Mouse (Mus musculus): ENCODE results near the gene F13a1.

- TF ChIP-seq CTCF (IDR thresholded peaks at IDR 0.05; ENCODE audit: borderline replicate concordance, control insufficient read depth, extremely low read depth, insufficient read depth, low read length, poor library complexity), result no peak
- TF ChIP-seq POLR2A (IDR thresholded peaks at IDR 0.05; ENCODE audit: control insufficient read depth, extremely low read depth, insufficient read depth, low read length, poor library complexity), result no peak
These were observed at the start of gene F13a1 for GRCm38 (mm10) chr13:37050126-37050525.

Measured in thymus, adult 2 months (tissue).